Mouse (Mus musculus): ENCODE measurements around the gene Dmrt1.

Gene Dmrt1

DNA sequence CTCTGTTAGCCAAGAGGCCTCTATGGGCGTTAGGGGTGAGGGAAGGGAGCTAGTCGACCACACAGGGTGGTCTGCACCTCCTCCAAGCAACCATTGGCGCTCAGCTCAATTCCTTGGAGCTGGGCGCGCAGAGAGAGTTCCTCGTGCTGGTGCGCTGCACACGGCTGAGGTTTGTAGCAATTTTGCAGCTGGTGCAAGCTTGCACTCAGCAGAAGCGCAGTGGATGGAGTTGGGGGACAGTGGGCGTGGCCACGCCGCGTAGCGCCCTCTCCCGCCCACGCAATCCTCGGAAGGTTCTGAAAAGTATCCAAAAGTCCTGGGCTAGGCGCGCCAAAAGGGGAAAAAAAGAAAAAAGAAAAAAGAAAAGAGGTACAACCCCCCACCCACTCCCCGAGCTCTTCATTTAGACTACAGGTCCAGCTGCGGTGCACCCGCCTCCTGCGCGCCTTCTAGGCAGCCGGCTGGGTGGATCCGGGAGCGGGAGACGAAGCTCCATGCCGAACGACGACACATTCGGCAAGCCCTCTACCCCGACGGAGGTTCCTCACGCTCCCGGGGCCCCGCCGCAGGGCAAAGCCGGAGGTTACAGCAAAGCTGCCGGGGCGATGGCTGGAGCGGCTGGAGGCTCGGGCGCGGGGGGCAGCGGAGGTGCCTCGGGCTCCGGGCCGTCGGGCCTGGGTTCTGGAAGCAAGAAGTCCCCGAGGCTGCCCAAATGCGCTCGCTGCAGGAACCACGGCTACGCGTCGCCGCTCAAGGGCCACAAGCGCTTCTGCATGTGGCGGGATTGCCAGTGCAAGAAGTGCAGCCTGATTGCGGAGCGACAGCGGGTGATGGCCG is at the start of gene Dmrt1:
Dmrt1 (plus strand) TSS at position 259 of the 837 bp plus-strand sequence.
- WGBS, result 3% methylated on average over 64 of the region's 64 CpGs

DNA sequence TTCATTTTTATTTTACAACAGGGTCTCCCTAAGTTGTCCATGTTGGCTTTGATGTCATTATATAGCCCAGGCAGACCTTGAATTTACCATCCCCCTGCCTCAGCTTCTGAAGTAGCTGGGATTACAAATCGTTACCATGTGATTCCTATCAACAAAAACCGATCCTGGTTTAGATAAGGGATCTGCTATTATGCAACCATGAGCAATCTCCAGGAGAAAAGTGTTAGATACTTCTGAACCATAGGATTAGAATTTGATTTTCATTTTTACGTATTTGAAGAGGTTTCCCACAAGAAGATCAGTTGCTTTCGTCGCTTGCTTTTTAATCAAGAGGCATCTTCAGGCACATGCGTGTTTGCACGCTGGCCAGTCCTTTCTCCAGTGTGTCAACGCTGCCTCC is 44.7 kb upstream of the Dmrt1 start:
- 95% methylated on average over 8 of the region's 8 CpGs for WGBS

DNA sequence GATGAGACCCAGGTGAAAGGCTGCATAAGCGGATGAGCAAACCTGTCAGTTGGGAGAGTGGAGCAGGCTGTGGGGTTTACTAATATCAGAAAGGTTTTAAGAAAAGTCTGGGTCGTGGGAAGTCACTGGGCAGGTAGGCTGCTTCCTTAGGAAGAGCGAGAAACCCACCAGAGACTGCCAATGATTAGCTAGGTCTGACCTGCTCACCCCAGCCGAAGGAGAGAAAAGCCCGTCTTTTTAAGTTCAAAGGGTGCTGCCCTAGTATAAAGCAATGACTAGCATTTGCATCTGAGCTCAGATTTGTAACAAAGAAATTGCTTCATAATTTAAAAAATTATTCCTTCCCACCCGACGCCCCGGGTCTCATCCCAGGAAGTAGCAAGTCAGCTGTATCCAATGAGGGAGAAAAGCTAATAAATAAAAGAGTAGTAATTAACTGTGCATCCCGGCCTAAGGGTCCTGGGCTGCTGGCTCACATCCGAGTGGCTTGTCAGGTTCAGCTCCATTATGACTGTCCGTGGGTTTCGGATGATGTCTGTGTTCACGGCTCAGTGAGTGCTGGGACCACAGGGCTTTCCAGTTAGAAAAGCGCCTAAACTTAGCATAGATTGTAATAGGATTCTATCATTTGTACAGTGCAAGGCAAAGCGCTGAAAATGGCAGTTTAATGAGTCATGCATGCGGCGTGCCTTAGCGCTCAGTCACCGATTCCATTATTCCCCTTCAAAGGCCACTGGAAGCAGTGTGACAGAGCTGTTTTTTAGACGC is 43.7 kb upstream of the Dmrt1 start:
- 45% methylated on average over 20 of the region's 20 CpGs for WGBS

DNA sequence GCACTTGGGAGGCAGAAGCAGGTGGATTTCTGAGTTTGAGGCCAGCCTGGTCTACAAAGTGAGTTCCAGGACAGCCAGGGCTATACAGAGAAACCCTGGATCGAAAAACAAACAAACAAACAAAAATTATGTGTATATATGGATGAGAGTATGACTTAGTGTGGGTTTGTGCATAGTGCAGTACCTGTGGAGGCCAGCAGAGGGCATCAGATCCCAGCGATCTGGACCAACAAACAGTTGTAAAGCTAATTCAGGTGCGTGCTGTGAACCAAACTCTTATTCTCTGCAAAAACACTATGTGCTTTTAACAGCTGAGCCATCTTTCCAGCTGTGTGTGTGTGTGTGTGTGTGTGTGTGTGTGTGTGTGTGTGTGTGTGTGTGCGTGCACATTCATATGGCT is 29.6 kb upstream of the Dmrt1 start:
- WGBS, result 68% methylated on average over 4 of the region's 4 CpGs

DNA sequence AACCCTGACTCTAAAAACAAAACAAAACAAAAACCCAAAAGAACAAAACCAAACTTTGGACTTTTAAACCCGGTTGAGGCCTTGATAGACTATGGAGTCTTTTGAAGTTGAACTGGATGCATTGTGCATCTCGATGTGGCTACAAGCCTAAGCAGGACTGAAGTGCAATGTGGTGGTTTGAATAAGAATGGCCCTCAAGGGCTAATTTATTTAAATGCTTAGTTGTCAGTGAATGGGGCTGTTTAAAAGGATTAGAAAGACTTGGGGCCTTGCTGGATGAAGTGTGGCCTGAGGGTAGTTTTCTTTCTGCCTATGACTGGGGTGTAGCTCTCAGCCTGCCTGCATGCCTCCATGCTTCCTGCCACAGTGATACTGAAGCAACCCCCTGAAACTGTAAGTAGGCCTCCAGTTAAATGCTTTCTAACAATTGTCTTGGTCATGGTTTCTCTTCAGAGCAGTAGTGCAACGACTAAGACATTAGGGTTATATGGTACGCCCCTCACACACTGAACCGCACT is 26.2 kb upstream of the Dmrt1 start:
- WGBS, result 77% methylated on average over 5 of the region's 5 CpGs

DNA sequence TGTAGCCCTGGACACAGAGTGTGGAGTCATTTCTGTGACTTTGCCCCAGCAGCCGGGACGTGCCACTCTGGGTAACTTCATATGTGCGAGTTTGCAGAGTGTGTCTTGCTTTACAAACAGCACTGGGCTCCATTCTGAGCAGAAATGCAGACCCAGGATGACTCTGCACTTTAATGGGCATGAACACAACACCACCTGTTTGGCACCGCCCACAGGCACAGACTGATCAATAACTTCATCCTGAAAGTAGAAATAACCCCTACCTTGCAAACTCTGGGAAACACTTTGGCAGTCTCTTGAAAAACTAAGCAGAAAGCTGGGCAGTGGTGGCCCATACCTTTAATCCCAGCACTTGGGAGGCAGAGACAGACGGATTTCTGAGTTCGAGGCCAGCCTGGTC is 24.6 kb upstream of the Dmrt1 start:
- WGBS, result 89% methylated on average over 6 of the region's 6 CpGs

DNA sequence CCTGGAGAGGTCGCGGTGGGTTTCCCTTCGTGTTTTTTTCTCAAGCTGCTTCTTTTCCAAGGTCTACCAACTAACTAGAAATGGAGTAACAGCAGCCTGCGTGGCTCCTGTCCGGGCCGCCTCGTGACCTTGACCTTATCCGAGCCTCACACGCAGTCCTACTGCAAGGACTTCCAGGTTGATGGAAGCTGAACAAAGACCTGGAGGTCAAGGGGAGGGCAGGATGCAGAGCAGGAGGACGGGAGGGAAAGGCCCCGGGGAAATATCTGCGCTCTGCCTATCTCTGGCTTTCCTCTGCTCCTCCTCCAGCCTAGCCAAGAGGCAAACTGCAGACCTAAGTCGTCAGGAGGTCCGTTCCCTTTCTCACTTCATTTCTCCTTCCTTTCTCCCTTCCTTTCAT is 18.9 kb upstream of the Dmrt1 start:
- WGBS, result 53% methylated on average over 14 of the region's 14 CpGs

DNA sequence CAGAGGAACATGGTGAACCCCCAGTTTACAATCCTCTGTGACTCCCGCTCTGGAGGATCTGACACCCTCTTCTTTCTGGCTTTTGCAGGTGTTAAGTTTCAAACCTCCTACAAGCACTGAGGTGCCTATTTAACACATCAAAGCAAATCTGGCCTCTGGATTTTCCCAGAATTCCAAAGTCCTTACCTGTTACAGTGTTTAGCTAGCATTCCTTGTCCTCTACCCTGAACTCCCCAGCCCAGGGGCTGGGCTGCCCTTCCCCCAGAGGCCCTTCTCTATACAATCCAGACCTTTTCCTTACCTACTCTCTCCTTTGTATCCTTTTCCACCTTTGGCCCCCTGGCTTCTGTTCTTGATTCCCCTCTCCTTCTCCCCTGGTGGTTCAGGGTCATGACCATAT is 18.1 kb upstream of the Dmrt1 start:
- WGBS, result 70% methylated on average over 1 of the region's 1 CpGs

DNA sequence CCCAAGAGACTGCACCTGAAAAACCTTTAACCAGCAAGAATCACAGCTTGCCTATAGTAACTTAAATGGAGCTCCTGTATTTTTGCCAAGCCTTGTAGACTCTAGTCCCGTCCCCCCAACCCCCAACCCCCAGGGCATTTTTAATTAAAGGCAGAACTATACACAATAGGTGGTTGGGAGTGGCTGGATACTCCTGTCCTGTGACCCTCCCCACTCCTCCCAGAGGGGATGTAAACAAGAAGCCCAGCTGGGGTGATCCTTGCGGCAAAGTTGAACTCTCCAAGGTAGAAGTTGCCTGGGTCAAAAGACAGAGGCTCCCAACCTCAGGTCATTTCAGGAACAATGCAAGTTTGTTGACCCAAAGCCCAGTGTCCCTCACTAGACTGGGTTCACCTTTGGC is 16.9 kb upstream of the Dmrt1 start:
- 40% methylated on average over 2 of the region's 2 CpGs for WGBS

DNA sequence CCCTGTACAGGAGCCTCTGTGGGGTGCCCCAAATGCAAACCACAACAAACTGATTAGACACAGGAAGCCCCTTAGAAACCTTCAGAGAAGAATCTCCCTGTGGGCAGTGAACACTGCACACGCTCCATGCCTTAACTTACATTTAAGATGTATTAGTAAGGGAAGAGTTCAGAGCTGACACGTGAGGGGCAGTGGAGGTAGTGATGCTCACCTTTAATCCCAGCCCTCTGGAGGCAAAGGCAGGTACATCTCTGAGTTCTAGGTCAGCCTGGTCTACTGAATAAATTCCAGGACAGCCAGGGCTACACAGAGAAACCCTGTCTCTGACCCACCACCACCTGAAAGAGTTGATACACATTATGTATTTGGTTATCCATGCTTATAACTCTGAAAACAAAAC is 15.9 kb upstream of the Dmrt1 start:
- WGBS, result 64% methylated on average over 2 of the region's 2 CpGs

DNA sequence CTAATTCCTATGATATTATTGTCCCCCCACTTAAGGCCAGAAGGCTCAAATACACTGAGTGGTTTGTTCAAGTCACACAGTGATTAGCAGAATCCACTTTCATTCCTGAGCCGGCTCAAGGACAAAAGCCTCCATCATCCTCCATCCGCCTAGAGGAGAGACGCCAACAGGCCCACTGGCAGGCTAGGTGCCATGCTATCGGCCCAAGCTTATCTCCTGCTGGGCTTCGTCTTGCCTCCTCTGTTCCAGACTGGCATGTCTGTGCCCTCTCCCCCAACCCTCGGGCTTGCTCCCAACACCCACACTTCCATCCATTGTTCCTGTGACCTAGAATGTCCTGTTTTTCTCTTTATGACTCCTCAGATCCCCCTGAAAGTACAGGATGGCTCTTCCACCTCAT is 8.0 kb upstream of the Dmrt1 start:
- WGBS, result 72% methylated on average over 6 of the region's 6 CpGs

DNA sequence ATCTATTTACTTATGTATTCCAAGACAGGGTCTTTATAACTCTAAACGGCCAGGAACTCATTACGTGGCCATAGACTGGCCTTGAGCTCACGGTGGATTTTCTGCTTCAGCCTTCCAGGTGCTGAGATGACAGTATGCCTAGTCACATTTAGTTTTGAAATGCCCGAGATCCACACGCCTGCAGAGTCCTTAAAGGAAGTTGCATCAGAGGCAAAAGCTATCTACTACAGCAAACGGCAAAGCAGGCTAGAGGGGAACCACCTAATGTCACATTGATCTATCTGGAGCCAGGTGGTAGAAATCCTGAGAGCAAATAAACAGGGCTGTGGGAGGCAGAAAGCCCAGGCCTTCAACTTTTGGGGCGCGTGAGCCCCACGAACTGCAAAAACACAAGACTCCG is 540 bp upstream of the Dmrt1 start:
- 32% methylated on average over 10 of the region's 10 CpGs for WGBS

DNA sequence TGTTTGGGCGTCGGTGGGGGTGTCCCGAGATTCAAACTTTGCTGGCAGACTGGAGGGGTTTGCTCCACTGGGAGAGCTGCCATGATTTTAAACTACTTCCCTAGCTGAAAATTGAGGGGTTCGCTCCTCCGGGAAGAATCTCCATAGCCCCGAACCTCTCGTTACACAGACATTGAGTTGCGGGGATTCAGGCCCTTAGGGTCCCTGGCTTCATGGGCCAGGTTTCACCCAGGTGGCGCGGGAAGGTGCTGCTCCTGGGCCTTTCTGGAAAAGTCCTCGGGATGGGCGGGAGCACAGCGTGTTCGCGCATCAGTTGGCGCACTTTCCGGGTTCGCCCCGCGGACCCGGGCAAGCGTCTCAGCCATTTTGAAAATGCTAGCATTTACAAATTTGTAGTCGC is 1.2 kb downstream of the Dmrt1 start:
- 3% methylated on average over 23 of the region's 23 CpGs for WGBS

DNA sequence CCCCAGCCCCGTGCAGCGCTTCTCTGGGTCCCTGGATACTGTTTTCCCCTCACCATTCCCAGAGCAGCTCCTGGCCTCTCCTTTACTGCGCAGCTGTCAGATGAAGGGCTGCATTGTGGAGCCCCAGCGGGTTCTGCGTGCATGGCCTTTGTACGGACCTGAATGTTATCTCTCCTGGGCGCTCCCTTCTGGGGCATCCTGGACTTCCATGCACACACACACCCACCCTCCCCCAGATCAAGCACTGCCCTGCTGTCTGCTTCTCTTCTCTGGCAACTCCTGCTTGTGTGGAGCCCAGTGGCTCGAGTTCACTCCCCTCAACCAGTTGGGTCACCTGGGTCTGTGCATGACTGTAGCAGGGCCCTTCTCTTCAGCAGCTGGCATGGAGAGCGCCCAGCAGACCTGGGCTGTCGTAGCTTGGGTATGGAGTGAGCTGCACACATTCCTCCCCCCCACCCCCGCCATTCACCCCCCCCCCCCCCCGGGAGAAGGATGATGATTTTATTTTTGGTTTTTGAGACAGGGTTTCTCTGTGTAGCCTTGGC is 9.6 kb downstream of the Dmrt1 start:
- 65% methylated on average over 12 of the region's 12 CpGs for WGBS

DNA sequence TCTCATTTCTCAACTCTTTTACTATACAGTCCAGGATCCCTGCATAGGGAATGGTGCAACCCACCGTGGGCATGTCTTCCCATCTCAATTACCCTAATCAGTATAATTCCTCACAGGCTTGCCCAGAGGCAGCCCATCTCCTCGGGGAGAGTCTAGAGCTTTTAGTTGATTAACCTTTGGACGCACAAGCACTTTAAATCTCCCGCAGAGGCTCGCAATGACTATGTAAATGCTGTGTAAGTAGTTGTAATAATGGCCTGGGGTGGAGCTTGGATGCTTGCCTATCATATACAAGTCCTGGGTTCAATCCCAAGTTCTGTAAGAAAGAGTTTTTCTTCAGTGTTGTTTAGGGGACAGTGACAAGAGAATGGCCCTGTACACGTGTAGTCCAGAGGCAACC is 18.7 kb downstream of the Dmrt1 start:
- WGBS, result 82% methylated on average over 6 of the region's 6 CpGs

DNA sequence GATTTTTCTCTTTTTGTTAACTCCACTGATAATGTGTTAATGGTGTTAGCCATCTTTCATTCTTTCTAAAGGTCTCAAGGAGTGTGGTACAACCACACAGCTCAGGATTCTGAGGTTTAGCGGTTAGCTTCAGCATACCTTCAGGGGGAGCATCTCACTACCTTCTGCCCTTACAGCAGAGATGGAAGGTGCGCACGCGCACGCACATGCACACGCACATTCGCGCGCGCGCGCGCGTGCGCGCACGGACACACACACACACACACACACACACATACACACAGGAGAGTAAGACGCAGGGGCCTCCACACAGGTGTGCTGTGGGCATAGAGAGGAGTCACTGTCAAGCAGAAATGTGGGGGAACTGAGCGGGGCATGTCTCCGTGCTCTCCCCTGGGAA is 20.3 kb downstream of the Dmrt1 start:
- 95% methylated on average over 20 of the region's 20 CpGs for WGBS

DNA sequence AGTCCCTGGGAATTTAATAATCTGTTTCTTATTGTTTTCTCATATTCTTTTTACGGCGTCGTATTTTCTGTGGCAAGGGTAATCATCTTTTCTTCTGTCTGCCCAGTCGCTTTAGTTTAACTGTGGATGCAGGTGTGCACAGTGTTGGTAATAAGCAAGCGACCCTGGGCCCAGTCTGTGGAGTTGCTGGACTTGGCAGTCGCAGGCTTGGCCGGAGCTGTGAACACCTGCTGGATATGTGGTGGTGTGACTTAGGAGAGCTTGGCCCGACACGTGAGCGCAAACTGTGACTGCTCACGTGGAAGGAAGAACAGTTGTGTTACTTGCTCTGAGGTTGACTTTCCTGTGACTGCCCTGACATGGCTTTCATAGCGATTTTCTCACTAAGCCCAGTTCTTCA is 24.3 kb downstream of the Dmrt1 start:
- WGBS, result 73% methylated on average over 12 of the region's 12 CpGs

DNA sequence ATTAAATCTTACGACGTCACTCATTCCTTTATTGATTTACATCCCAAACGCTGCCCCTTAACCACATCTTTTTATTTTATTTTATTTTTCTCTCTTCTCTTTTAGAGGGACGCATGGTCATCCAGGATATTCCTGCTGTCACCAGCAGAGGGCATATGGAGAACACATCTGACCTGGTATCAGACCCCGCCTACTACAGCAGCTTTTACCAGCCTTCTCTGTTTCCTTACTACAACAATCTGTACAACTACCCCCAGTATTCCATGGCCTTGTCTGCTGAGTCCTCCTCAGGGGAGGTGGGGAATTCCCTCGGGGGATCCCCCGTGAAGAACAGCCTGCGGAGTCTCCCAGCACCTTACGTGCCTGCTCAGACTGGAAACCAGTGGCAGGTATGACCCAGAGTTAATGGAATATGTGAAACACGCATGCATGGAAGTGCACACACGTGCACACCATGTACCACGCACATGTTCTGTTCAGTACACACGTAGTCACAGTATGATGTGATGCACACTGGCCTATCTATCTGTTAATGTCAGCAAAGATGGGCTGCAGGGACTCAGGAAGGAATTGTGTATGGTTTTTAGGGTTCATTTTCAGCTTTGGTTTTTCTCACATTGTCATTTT is 40.4 kb downstream of the Dmrt1 start:
- WGBS, result 50% methylated on average over 13 of the region's 13 CpGs

DNA sequence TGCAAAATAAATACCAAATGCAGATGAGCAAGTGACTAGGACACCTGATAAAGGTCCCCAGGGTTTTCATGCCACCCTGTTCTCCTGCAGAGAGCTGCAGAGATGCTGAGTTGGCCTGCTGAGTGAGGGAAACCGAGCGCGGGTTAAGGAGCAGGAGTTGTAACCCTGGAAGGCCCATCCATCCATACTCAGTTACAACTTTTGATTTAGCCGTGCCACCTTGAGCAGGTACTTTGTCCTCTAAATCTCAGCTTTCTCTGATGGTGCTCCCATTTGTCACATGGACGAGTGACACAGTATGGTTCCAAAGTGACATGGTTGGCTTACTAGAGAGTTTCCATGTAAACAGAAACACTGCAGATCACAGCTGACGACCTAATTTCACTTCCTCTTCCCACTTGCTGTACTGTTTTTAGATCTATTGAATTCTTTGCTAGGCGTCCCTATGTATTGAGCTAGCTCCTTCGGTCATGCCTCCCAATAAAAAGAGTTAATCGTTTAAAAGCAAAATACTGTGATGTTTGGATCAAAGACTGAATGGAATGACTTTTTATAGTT is 41.7 kb downstream of the Dmrt1 start:
- 75% methylated on average over 9 of the region's 9 CpGs for WGBS

DNA sequence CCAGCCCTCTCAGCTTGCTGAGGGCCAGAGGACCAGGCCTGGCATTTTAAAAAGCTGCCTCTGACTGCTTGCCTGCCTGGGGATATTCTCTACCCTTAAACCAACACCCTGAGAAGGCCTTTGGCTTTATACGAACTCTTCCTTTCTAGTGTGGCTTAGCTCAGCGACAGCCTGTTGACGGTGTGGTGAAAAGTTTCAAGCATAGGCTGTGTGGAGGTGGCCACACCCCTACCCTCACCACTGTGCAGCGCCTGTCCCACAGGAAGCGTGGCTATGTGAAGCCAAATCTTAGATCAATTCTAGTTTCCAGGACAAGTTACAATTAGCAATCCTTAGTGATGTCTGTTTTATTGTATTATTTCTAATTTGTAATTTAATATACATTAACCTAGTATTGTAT is 44.9 kb downstream of the Dmrt1 start:
- 81% methylated on average over 5 of the region's 5 CpGs for WGBS

DNA sequence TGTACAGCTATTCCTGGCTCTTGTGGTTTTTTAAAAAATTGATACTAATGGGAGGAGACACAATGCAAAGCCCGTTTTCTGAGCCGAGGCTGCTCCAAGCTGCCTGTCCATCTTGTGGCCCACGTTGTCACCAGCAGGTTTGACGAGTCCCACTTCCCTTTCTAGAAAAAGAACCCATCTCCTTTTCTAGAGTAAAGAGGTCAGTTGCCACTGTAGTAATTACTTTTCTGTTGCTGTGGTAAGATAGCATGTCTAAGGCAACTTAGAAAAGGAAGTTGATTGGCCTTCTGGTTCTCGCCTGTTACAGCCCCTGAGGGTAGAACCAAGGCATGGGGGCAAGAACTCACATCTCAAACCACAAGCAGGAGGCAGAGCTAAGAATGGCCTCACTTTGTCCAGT is 45.6 kb downstream of the Dmrt1 start:
- WGBS, result 85% methylated on average over 5 of the region's 5 CpGs

DNA sequence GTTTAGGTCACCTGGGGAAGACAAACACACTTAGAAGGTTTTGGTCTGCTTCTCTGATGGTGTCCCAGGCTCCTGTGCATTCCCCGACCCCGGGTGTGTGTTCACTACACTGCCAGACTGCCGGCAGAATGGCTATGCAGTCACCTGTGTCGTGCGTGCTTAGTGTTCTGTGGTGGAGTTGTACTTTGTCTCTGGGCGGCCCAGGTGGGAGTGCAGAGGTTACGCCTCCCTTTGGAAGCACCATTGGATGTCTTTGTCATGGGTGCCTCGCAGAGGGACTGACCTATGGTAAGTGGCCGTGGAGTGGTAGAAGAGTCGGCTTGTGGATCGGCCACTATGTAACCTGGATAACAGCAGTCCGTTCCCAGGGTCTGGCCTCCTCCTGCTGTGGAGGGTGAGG is 59.0 kb downstream of the Dmrt1 start:
- 83% methylated on average over 12 of the region's 12 CpGs for WGBS

Measured in cerebral cortex, adult 2 months (tissue).